Mouse (Mus musculus) thymus, adult 2 months (tissue): ENCODE data around the gene Stk38l.

Experiments used
- CTCF ChIP-seq: fragments of 200-500 bp; IDR thresholded peaks from 2 replicates; pipeline ENCODE4 v1.5.1; 2012; ENCODE audit warnings: mild to moderate bottlenecking, control low read depth, low read length, moderate library complexity, borderline replicate concordance; ENCODE audit not compliant: control insufficient read depth, poor library complexity, insufficient read depth; ENCODE audit errors: extremely low read depth
- POLR2A ChIP-seq: fragments of 200-500 bp; IDR thresholded peaks from 2 replicates; pipeline ENCODE4 v1.6.1; 2012; ENCODE audit warnings: mild to moderate bottlenecking, low read length, control low read depth, moderate library complexity; ENCODE audit not compliant: control insufficient read depth, poor library complexity, insufficient read depth; ENCODE audit errors: extremely low read depth

DNA sequence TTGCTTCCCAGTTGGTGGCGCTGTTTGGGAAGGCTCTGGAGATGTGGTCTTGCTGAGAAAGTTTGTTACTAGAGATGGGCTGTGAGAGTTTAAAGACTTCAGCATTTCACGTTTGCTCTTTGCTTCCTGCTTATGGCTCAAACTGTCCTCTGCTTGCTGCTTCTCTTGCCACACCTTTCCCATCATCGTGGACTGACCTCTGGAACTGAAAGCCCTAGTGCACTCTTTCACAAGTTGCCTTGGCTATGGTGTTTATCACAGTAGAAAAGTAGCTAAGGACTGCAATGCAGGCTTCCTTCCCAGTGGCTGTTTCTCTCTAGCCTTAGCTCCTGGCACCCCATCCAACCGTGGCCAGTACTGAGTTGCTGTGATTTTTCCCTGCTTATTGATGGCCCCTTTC lies 35.9 kb downstream of the Stk38l start:
- TF ChIP-seq POLR2A: no peak
- TF ChIP-seq CTCF: no peak
